ENCODE assay signal across 14 mouse cellular contexts in the genomic region with DNA sequence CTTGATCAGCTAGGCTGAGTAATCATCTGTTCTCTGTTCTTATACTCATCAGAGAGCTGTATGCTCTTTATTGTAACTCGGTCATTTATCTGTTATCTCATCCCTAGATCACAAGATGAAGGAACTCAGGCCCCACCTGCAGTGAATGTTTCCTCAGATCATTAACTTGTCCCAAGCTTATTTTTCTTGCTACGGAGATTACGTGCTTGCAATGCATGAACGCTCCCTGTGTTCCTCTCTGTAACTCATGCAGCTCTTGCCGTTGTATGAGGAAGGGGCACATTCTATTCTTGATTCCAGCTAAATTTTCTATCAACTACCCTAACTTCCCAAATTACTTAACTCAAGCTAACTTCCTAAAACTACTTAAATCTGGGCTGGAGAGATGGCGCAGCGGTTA. TPM values are rescaled to one million over a fixed set of nuclear protein-coding genes. Genes with fewer than 3 reads are reported as not detected.
DNase-seq lines count a peak whose midpoint lies in the region; ATAC-seq and TF ChIP-seq lines count a peak whose summit lies in the region.
"Not testable (repeated sequence)": the region's sequence is repeated elsewhere in the genome, so short reads cannot be mapped to it uniquely, and the experiment has no call there.
"Had no signal": no experiment of that assay in that cellular context is flagged by ENCODE, and none has a peak within 500 bp of the region (broad histone marks: within the 10 kb centered on the region; RNA-seq: fewer than 3 reads in every experiment).

No protein-coding gene starts in this region.

- not testable (repeated sequence) for H3K36me3 ChIP-seq in kidney, adult 2 months (ENCODE audit: control insufficient read depth, insufficient read depth, low read length); kidney, embryonic 14.5 days (ENCODE audit: control insufficient read depth, insufficient read depth, low read length); kidney, postnatal 0 days (ENCODE audit: insufficient read depth, low read length)

- POLR2A ChIA-PET in Patski (lab: Charles Lee) = not testable (repeated sequence)

- not testable (repeated sequence) for H3K9me3 ChIP-seq in kidney, embryonic 14.5 days (ENCODE audit: control insufficient read depth, low read length); kidney, postnatal 0 days (replicated peaks; ENCODE audit: low read length)

- CTCF ChIA-PET in Patski (lab: Charles Lee) = not testable (repeated sequence)

- in situ Hi-C loops in Patski (cut with MboI; ENCODE audit: low pct_unique_long_range_greater_than_20kb) = not testable (repeated sequence)

- not testable (repeated sequence) for H3K27ac ChIP-seq in kidney, adult 2 months (ENCODE audit: insufficient read depth, low read depth, low read length); kidney, embryonic 14.5 days (ENCODE audit: low read depth, low read length); kidney, postnatal 0 days

- not testable (repeated sequence) for H3K4me2 ChIP-seq in kidney, embryonic 14.5 days (replicated peaks; ENCODE audit: low read depth, low read length); kidney, postnatal 0 days (ENCODE audit: low read length)

- H3K4me1 ChIP-seq in kidney, adult 2 months (ENCODE audit: control insufficient read depth, insufficient read depth, low read length); kidney, embryonic 14.5 days (ENCODE audit: control insufficient read depth, insufficient read depth, low read length); kidney, postnatal 0 days (replicated peaks; ENCODE audit: insufficient read depth, low read length): not testable (repeated sequence)

- ATAC-seq in Patski = peak; percentile 75
- ATAC-seq in kidney, embryonic 14.5 days (ENCODE audit: low FRiP score, low TSS enrichment) = 0 out of 2 replicates have a peak, but pooled peaks have one; percentile 64
- ATAC-seq in kidney, postnatal 0 days (replicated peaks; ENCODE audit: low FRiP score, low read depth) = peak; percentile 54; the same call in 1 of the 2 replicates

- 41% methylated on average over 7 of the region's 7 CpGs for WGBS in kidney, adult 2 months
- WGBS in kidney, embryonic 14.5 days = 50% methylated on average over 7 of the region's 7 CpGs
- WGBS in kidney, postnatal 0 days = 42% methylated on average over 7 of the region's 7 CpGs

- H3K9ac ChIP-seq in kidney, embryonic 14.5 days (ENCODE audit: low read depth, low read length); kidney, postnatal 0 days (ENCODE audit: low read depth, low read length): not testable (repeated sequence)

- not testable (repeated sequence) for TF ChIP-seq POLR2A in kidney, adult 2 months (IDR thresholded peaks at IDR 0.05; ENCODE audit: low read depth, low read length)

- H3K4me3 ChIP-seq in kidney, adult 2 months (ENCODE audit: insufficient read depth, low read depth, low read length); kidney, embryonic 14.5 days (ENCODE audit: low read length); kidney, postnatal 0 days (replicated peaks; ENCODE audit: low read depth, low read length): not testable (repeated sequence)

- TF ChIP-seq CTCF in Patski (IDR thresholded peaks at IDR 0.05); kidney, adult 2 months (conservative IDR thresholded peaks at IDR 0.05; ENCODE audit: insufficient read depth, insufficient read length, low read depth, low read length); kidney, postnatal 0 days (IDR thresholded peaks at IDR 0.05; ENCODE audit: low read depth): not testable (repeated sequence)

- H3K27me3 ChIP-seq in Patski; kidney, adult 2 months (replicated peaks; ENCODE audit: control insufficient read depth, insufficient read depth, low read length); kidney, embryonic 14.5 days (ENCODE audit: control insufficient read depth, insufficient read depth, low read length); kidney, postnatal 0 days (ENCODE audit: insufficient read depth, low read length): not testable (repeated sequence)

- peak; percentile 9 for DNase-seq in A20 (ENCODE audit: low read depth, low spot score)
- not testable (repeated sequence) for DNase-seq in Patski (ENCODE audit: low read depth, low spot score)
- peak; percentile 7 for DNase-seq in kidney, adult 2 months
- peak; percentile 6 for DNase-seq in kidney, postnatal 0 days (ENCODE audit: low spot score)

RNA-seq across cellular contexts. Expression of gene Unc93a, which starts 14.5 kb away (rescaled TPM):
- 2.3 TPM for polyA plus RNA-seq in Patski (2021)
- 0.04 TPM in 1 of 2 replicates, not detected in the other for polyA plus RNA-seq in kidney, adult 2 months (2012; rRNA removed)
- polyA plus RNA-seq in kidney, embryonic 14.5 days (2014; fragmentation: Nextera tagmentation; extraction: Ambion mirVana) = 0.21 TPM in 1 of 2 replicates, not detected in the other
- polyA plus RNA-seq in kidney, postnatal 0 days (2015; fragmentation: Nextera tagmentation; extraction: Ambion mirVana) = not detected in 2 replicates
- polyA plus RNA-seq: C2C12; embryonic facial prominence, embryonic 11.5 days; embryonic facial prominence, embryonic 13.5 days; embryonic facial prominence, embryonic 15.5 days; erythroblast, embryonic 14.5 days; forebrain, embryonic 10.5 days; forebrain, embryonic 12.5 days; forebrain, embryonic 14.5 days; G1E had no signal
